Mouse (Mus musculus) hindbrain, embryonic 10.5 days (tissue): Measurements from ENCODE around the gene Map2k4. TPM values are rescaled to one million over a fixed set of nuclear protein-coding genes. Genes with fewer than 3 reads are reported as not detected.

ENCODE experiments used
- DNase-seq: peaks from one replicate; pipeline ENCODE4 v3.0.0-alpha.2; 2017; ENCODE audit warnings: low spot score
- H3K27ac ChIP-seq: fragments of 300-500 bp; sonication (generic); 2 replicates; pipeline ENCODE4 v1.5.1; 2016; ENCODE audit warnings: mild to moderate bottlenecking, moderate library complexity
- H3K27me3 ChIP-seq: fragments of 300-500 bp; sonication (generic); 2 replicates; pipeline ENCODE4 v1.6.1; 2016; ENCODE audit warnings: mild to moderate bottlenecking; ENCODE audit not compliant: poor library complexity, insufficient read depth, severe bottlenecking
- H3K36me3 ChIP-seq: fragments of 300-500 bp; sonication (generic); 2 replicates; pipeline ENCODE4 v1.6.1; 2016; ENCODE audit warnings: mild to moderate bottlenecking, moderate library complexity
- H3K4me1 ChIP-seq: fragments of 300-500 bp; sonication (generic); replicated peaks from 2 replicates; pipeline ENCODE4 v1.6.1; 2016; ENCODE audit warnings: mild to moderate bottlenecking
- H3K4me3 ChIP-seq: fragments of 300-500 bp; sonication (generic); 2 replicates; pipeline ENCODE4 v1.5.1; 2016; ENCODE audit warnings: mild to moderate bottlenecking, moderate library complexity
- H3K9me3 ChIP-seq: fragments of 300-500 bp; sonication (generic); 2 replicates; pipeline ENCODE4 v1.6.1; 2016; ENCODE audit warnings: mild to moderate bottlenecking, moderate library complexity
- WGBS: fragments of 180-500 bp; shearing (Covaris S2); methylation state at CpG from one replicate; pipeline ENCODE4 v1.1.7; 2016; 5-methylcytosine and 5-hydroxymethylcytosine counted together
- polyA plus RNA-seq: library from polyadenylated mRNA; unstranded; fragments of >200 nt; fragmentation: Nextera tagmentation; extraction: Ambion mirVana; gene quantifications from 2 replicates; pipeline ENCODE4 v1.2.1, GENCODE M21; 2016

Gene Map2k4
- polyA plus RNA-seq, 1 experiment from 2014 or later, result 57.5 TPM

- no peak overlapping the region for H3K4me3 ChIP-seq
- no peaks in the 10 kb centered on the region for H3K27me3 ChIP-seq
- H3K27ac ChIP-seq, result no peak overlapping the region
- no peaks in the 10 kb centered on the region for H3K4me1 ChIP-seq
- no peak for DNase-seq
- WGBS, result 80% methylated on average over 10 of the region's 10 CpGs
- no peaks in the 10 kb centered on the region for H3K9me3 ChIP-seq
- no peaks in the 10 kb centered on the region for H3K36me3 ChIP-seq
Measured at GRCm38 (mm10) chr11:65794428-65795219, 6.5 kb upstream of the Map2k4 start.

GRCm38 (mm10) chr11:65787421-65788151, 511 bp downstream of the Map2k4 start:
- Histone ChIP-seq H3K4me3 (peak overlapping the region; percentile 98), H3K27me3 (no peaks in the 10 kb centered on the region), H3K9me3 (no peaks in the 10 kb centered on the region), H3K4me1 (peaks cover 23% of the 10 kb centered on the region), H3K36me3 (0 out of 2 replicates have a peak, but pooled peaks cover 4% of the 10 kb centered on the region), H3K27ac (peak overlapping the region; percentile 99)
- DNase-seq, result no peak
- under 1% methylated on average over 71 of the region's 71 CpGs for WGBS

GRCm38 (mm10) chr11:65786160-65786559, 1.9 kb downstream of the Map2k4 start:
- H3K4me1 ChIP-seq, result peaks cover 23% of the 10 kb centered on the region
- DNase-seq, result no peak
- H3K27me3 ChIP-seq, result no peaks in the 10 kb centered on the region
- no peaks in the 10 kb centered on the region for H3K9me3 ChIP-seq
- H3K4me3 ChIP-seq, result peak overlapping the region; percentile 98; the same call in 1 of the 2 replicates
- no peak overlapping the region for H3K27ac ChIP-seq
- peaks cover 9% of the 10 kb centered on the region; the same call in 1 of the 2 replicates for H3K36me3 ChIP-seq
- 87% methylated on average over 2 of the region's 2 CpGs for WGBS

- WGBS, result 91% methylated on average over 3 of the region's 3 CpGs
- no peaks in the 10 kb centered on the region for H3K9me3 ChIP-seq
- H3K36me3 ChIP-seq, result peaks cover 28% of the 10 kb centered on the region
- H3K27me3 ChIP-seq, result no peaks in the 10 kb centered on the region
- DNase-seq, result no peak
- H3K4me3 ChIP-seq, result no peak overlapping the region
- peaks cover 9% of the 10 kb centered on the region for H3K4me1 ChIP-seq
- H3K27ac ChIP-seq, result no peak overlapping the region
Measured at GRCm38 (mm10) chr11:65781596-65781995, 6.5 kb downstream of the Map2k4 start.

- H3K4me1 ChIP-seq, result no peaks in the 10 kb centered on the region; the same call in 1 of the 2 replicates
- H3K27ac ChIP-seq, result no peak overlapping the region
- no peak for DNase-seq
- no peak overlapping the region for H3K4me3 ChIP-seq
- H3K27me3 ChIP-seq, result no peaks in the 10 kb centered on the region
- H3K9me3 ChIP-seq, result no peaks in the 10 kb centered on the region
- WGBS, result 95% methylated on average over 1 of the region's 1 CpGs
- H3K36me3 ChIP-seq, result peaks cover 24% of the 10 kb centered on the region
Measured at GRCm38 (mm10) chr11:65779578-65779977, 8.5 kb downstream of the Map2k4 start.

GRCm38 (mm10) chr11:65779066-65779465, 9.0 kb downstream of the Map2k4 start:
- Histone ChIP-seq H3K4me1 (no peaks in the 10 kb centered on the region; the same call in 1 of the 2 replicates), H3K27me3 (no peaks in the 10 kb centered on the region), H3K4me3 (no peak overlapping the region), H3K36me3 (peaks cover 24% of the 10 kb centered on the region), H3K27ac (no peak overlapping the region), H3K9me3 (no peaks in the 10 kb centered on the region)
- WGBS, result 88% methylated on average over 1 of the region's 1 CpGs
- no peak for DNase-seq

- no peak overlapping the region for H3K4me3 ChIP-seq
- no peaks in the 10 kb centered on the region for H3K27me3 ChIP-seq
- DNase-seq, result no peak
- no peaks in the 10 kb centered on the region; the same call in 1 of the 2 replicates for H3K4me1 ChIP-seq
- no peaks in the 10 kb centered on the region for H3K9me3 ChIP-seq
- peaks cover 24% of the 10 kb centered on the region for H3K36me3 ChIP-seq
- no peak overlapping the region for H3K27ac ChIP-seq
- 76% methylated on average over 5 of the region's 5 CpGs for WGBS
Measured at GRCm38 (mm10) chr11:65777810-65778209, 10.3 kb downstream of the Map2k4 start.

GRCm38 (mm10) chr11:65776906-65777611, 11.0 kb downstream of the Map2k4 start:
- H3K4me3 ChIP-seq, result no peak overlapping the region
- DNase-seq, result no peak
- 67% methylated on average over 2 of the region's 2 CpGs for WGBS
- no peak overlapping the region for H3K27ac ChIP-seq
- peaks cover 24% of the 10 kb centered on the region for H3K36me3 ChIP-seq
- no peaks in the 10 kb centered on the region; the same call in 1 of the 2 replicates for H3K4me1 ChIP-seq
- no peaks in the 10 kb centered on the region for H3K27me3 ChIP-seq
- H3K9me3 ChIP-seq, result no peaks in the 10 kb centered on the region

- Histone ChIP-seq H3K27ac (no peak overlapping the region), H3K4me3 (no peak overlapping the region), H3K9me3 (no peaks in the 10 kb centered on the region), H3K36me3 (no peaks in the 10 kb centered on the region), H3K4me1 (no peaks in the 10 kb centered on the region; the same call in 1 of the 2 replicates), H3K27me3 (no peaks in the 10 kb centered on the region)
- no peak for DNase-seq
- 84% methylated on average over 6 of the region's 6 CpGs for WGBS
Measured at GRCm38 (mm10) chr11:65773946-65774656, 14.0 kb downstream of the Map2k4 start.

GRCm38 (mm10) chr11:65773535-65773934, 14.6 kb downstream of the Map2k4 start:
- Histone ChIP-seq H3K27ac (no peak overlapping the region), H3K9me3 (no peaks in the 10 kb centered on the region), H3K27me3 (no peaks in the 10 kb centered on the region), H3K4me3 (no peak overlapping the region), H3K36me3 (no peaks in the 10 kb centered on the region), H3K4me1 (no peaks in the 10 kb centered on the region; the same call in 1 of the 2 replicates)
- 92% methylated on average over 2 of the region's 2 CpGs for WGBS
- DNase-seq, result no peak

- Histone ChIP-seq H3K27ac (no peak overlapping the region), H3K36me3 (no peaks in the 10 kb centered on the region), H3K4me1 (no peaks in the 10 kb centered on the region), H3K4me3 (no peak overlapping the region), H3K27me3 (no peaks in the 10 kb centered on the region), H3K9me3 (no peaks in the 10 kb centered on the region)
- WGBS, result 91% methylated on average over 1 of the region's 1 CpGs
- DNase-seq, result no peak
Measured at GRCm38 (mm10) chr11:65771546-65771945, 16.6 kb downstream of the Map2k4 start.

GRCm38 (mm10) chr11:65769990-65770389, 18.1 kb downstream of the Map2k4 start:
- WGBS, result 87% methylated on average over 5 of the region's 5 CpGs
- H3K27me3 ChIP-seq, result no peaks in the 10 kb centered on the region
- DNase-seq, result no peak

More at GRCm38 (mm10) chr11:65769990-65770389, 18.1 kb downstream of the Map2k4 start:
- Histone ChIP-seq H3K4me3 (no peak overlapping the region), H3K36me3 (no peaks in the 10 kb centered on the region), H3K27ac (no peak overlapping the region), H3K4me1 (no peaks in the 10 kb centered on the region), H3K9me3 (no peaks in the 10 kb centered on the region)
